Mouse (Mus musculus): ENCODE measurements around the gene Eef2k.

GRCm38 (mm10) chr7:120882674-120883073 lies 40.0 kb downstream of the Eef2k start:
- no peak for TF ChIP-seq CTCF (IDR thresholded peaks at IDR 0.05; ENCODE audit: low read depth, low read length)
- TF ChIP-seq POLR2A (IDR thresholded peaks at IDR 0.05; ENCODE audit: insufficient read depth, low read length): no peak
- no peak for TF ChIP-seq EP300 (IDR thresholded peaks at IDR 0.05; ENCODE audit: insufficient read depth, low read depth, low read length)
